Mouse (Mus musculus) ovary, postnatal 10 days (tissue): ENCODE results near the gene Npr1.

Experiments used
- DNase-seq: peaks from one replicate; pipeline ENCODE4 v3.0.0; 2022; ENCODE audit warnings: low spot score

Gene Npr1

DNA sequence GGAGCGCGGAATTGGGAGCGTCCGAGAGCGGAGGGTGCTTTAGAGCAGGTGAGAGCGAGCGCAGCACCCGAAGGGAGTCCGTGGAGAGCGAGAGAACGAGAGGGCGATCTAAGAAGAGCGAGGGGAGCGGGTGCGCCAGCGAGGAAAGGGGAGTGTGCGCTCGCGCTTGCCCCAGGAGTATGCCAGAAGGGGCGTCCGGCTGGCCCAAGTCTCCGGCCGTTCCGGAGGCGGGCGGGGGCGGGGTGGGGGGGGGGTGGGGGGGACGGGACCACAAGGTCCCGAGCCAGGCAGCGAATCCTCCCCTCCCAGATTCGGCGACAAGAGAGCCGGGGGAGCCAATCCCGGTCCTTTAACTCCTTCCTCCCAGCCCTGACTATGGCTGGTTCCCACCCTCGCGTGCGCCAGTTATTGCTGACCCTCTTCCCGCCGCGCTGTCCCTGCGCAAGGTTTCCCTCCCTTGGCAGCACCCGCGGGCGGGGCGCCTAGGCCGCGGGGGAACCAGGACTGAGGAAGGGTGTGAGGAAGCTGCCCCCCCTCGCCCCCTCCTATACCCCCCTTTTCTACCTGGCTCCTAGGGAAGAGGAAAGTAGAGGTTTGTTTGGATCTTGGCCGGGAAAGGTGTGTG is at the start of gene Npr1:
TSS of gene Npr1 (minus strand) at position 181 of the 625 bp plus-strand sequence.
- peak; percentile 21 for DNase-seq

DNA sequence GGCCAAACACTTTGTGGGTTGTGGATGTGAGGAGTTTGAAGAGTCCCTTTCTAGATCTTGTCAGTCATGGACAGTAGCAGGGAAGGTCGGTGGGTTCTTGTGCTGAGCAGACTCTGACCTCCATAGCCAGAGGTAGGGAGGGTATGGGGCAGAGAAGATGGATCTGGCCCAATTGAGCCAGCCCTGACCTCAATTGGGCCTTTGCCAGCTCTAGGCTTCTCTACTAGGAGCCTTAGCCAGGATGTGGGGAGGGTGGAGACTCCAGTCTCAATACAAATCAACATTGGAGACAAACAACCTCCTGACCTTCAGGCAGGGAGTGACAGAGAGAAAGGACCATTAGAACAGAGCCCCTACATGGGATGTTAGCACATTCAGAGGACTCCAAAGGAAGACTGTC is 49.6 kb upstream of the Npr1 start:
- DNase-seq = no peak

DNA sequence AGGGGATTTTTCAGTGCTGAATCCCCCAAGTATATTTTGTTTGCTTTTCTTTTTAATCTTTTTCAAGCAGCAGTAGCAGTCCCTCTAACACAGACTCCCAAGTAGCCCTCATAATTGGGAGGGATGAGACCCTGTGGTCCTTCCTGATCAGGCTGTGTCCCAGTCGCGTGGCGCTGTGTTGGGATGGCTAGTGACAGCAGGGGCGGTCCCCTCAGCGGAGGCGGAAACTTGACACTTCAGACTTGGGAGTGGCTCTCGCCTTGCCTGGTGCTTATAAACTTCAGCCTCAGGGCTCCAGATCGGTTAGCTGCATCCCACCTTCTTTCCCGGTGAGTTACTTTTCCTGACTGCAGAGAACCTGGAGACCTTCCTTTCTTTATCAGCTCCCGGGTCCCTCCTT is 49.0 kb upstream of the Npr1 start:
- no peak for DNase-seq

DNA sequence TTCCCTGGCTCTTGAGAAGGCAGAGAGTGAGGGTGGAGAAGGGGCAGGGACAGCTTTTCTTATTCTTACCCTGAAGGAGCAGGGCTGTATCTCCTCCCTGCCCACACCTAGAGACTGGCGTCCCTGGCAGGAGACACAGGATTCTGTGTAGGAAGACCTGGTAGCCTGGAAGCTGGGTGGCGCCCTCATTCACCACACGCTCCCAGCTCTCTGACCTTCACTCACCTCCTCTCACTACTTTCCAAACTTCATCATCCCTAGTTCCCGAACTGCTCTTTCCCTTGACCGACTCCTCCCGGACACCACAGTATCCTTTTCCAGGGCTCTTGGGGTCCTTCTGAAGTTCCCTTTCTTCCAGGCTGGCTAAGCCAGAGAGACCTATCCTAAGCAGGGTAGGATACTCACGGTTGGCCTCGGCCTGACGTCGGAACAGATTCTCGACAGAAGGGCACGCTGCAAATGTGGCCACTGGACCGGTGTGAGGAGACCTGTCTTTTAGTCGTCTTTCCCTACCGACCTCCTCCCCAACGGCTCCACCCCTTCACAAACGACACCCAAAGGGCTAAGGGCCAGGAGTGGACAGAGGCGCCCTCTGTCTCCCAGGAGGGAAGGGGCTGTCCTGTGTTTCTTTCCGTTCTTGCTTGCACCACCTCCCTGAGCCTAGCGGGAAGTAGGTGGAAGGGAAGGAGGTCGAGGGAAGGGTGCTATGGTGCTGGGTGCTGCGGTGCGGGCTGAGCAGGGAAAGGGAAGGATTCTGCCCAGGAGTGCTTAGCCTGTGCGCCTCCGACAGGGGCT is 48.3 kb upstream of the Npr1 start, which contains the start of the genes S100a1 and S100a13:
TSS of gene S100a1 (minus strand) at position 597 of the 795 bp plus-strand sequence.
TSS of gene S100a13 (plus strand) at position 640 of the 795 bp plus-strand sequence.
- DNase-seq = no peak

DNA sequence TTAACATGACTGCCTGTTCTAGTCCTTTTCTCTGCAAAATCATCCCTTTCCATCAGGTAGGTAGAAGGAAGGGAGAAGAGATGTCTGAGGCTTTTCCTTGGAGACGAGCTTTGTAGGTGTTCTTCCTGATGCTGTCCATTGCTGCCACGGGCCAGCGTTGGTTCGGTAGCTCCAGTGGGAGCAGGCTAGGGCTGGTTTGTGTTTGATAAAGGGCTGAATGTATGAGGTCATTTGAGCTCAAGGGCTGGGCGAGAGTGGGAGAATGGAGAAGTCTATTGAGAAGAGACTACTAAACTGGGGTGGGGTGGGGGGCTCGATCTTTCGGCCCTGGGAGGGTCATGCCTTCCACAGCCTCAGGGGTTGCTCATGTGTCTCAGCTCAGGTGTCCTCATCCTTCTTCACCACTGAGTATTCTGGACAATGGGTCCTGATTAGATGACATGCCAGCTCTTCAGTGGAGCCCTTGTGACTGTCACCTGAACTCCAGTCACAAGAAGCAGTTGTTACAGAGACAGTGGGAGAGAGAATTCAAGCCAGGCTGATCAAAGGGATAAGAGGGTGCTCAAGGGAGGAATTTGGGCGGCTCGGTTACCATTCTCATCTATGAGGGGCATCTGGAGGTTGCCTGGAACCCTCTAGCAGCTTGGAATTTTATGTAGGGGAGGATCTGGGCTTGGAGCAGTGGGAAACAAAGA is 47.4 kb upstream of the Npr1 start:
- DNase-seq = no peak

DNA sequence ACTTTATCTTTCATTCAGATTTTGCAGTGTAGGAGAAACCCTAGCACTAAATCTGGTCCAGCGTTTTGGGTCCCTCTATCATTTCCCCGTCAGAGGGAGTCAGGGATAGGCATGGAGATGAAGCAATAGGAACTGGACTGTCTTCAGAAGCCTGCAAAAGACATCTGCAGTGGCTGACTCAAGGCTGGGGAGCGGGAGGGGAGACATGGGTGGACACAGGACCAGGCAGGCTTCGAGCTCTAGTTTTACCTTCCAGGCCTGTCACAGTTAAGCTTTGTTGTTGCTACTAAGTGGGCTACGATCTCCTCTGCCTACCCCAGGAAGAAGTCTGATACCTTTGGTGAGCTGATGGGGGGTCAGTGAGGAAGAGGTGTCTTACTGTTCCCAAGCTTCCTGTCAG is 46.6 kb upstream of the Npr1 start:
- no peak for DNase-seq

DNA sequence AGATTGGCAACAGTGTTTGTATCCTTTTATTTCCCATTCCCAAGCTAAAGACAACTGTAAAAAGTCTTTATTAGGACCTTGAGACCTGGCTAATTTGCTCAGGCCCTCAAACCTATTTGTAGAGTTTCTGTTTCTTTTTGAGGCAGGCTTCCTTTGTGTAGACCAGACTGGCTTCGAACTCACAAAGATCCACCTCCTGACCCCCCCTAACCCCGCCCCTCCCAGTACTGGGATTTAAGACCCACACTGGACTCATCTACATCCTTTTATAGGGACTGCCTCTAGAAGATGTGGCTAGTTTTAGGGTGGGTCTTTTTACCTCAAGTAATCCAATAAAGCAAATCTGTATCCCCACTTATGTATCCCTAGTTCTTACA is 44.1 kb upstream of the Npr1 start:
- no peak for DNase-seq

DNA sequence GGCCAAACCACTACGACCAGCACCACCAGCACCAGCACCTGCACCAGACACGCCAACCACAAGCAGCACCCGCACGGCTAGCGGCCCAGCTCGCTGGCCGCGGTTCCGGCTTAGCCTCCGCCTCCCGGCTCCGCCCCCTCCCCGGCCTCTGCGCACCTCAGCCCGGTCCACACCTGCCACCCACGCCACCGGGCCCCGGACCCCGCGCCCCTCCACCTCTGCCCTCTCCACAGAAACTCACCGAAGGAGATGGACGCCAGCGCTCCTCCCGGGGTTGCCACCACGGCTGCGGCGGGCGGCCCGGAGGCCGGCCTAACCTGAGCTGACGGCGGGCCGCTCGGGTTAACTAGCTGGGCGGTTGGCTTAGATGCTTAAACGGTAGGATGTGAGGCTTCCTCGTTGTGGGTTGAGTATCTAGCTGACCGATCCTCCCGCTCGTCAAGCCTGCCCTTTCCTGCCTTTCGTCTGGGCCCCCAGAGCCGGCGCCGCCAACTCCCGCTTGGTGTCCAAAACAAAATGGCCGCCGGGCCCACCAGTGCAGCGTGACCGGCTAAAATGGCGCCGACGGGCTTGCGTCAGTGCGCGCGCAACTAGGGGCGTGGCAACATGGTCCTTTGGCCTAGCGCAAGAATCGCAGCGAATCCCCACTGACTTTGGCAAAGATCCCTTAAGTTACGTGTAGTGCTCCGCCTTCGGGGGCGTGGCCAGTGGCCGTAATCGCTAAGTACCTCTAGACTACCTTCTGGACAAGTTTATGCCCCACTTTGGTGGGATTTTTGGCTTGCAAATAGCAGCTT is 43.5 kb upstream of the Npr1 start, which contains the start of gene Chtop:
TSS of gene Chtop (minus strand) at position 549 of the 797 bp plus-strand sequence.
- peak; percentile 98 for DNase-seq

DNA sequence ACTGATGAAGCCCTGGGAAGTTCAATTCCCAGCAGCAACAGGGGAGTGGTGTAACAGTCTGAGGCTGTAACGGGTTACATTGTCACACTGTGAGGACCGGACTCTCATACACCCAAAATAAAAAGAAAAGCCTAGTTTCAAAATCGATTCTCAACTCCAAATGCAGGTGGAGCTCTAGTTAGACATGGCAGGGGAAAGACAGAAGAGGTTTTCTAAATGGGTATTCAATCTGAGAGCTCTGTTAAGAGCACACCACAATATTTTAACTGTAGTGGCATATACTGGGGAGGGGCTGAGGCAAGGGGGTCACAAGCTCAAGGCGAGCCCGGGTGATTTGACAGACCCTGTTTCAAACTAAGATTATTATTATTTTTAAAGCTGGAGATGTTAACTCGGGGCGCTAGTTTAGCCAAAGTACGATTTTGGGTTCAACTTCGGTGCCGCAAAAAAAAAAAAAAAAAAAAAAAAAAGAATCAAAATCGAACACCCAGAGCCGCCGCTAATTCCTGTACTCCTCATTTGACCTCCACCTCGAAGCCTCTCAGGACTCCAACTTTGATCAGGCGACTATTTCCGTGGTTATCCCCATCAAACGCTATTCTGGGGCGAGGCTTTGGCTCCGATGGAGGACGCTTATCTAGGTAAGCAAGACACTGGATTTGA is 42.8 kb upstream of the Npr1 start:
- DNase-seq = no peak

DNA sequence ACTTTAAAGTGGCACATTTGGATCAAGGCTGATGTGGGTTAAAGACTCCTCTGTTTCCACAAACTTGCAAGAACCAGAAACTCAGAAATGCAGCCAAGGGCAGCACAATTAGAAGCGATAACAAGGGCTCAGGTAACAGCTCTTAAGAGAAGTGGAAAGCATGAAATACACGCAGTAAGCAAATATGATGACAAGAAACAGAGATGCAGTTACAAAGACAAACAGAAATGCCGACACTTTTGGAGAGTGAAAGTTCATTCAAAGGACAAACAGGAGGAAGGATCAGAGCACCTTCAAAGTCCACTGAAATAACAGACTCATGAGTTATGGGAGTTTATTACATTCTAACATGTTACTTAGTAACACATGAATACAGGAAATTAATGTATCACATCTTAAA is 40.7 kb upstream of the Npr1 start:
- DNase-seq = no peak

DNA sequence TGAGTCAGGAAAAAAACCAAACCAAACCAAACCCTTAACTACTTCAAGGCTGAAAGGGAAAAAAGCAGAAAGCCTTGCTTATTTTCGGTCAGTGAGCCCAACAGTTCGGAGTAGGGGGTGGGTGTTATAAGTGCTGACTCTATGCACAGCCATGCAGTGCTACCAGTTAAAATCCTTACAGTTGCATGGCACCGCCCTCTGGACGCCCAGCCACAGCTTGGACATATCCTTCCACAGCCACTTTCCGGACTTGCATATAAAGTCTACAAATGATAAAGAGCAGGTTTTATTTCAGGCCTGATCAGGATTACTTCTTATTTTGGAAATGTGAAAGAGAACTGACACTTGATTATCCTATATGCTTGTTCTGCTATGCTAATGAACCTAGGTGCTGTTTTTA is 39.5 kb upstream of the Npr1 start:
- DNase-seq = no peak

DNA sequence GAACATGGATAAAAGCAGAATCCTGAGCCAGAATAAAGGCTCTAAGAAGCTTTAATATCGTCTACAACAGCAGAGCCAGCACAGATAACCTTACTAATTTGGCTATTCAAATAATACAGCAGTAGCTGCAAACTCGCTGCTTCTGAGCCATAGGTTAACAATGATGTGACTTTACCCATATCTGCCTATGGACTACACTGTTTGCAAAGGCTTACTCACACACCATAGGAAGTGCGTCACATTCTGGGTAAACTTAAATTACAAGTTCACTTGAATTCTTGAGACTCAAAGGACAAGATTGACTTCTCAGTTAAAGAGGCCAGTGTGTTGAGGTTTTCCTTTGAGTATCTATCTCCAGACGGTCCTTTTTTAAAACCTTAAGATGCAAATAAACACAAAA is 37.8 kb upstream of the Npr1 start:
- no peak for DNase-seq

DNA sequence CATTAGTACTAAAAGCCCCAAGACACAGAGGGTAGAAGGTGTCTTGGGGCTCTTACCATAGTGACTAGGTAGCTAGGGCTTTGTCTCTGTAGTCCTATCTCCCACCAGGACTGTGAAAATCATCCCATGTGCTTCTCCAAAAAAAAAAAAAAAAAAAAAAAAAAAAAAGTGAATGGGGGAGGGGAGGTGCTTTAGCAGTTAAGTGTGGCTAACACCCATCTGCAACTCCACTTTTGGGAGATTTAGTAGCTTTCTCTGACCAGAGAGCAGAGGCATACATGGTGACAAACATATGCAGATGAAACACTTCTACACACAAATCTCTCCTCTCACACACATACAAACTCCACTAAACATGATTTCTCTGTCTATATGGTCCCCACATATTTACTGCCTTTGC is 31.9 kb upstream of the Npr1 start:
- no peak for DNase-seq

DNA sequence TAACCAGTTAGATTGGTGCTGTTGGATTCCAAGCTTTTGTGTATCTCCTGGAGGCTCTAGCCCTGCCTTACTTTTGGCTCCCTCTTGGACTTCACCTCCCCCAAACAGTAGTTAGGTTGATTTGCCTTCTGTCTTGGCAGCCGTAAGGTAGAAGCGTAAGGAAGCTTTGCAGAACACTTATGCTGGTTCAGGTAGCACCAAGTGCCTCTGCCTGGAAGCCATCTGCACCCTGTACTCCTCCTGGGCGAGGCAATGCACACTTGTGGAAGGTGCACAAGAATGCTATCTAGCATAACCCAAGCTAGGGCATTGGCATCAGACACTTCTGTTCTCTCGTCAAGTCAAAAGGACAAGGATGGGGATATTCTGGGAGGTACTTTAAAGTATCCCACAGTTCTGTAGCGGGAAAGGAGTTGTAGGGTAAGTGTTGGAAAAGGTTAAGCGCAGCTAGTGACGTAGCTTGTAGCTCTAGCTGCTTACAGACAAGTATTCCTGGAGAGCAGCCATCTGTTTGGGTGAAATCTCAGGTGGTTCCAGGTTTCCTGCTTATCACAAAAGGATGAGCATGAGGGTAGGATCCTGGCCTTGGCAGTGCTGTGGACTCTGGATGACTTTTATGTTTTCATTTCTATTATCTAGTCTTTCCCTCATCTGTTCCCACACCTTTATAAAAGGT is 30.3 kb upstream of the Npr1 start:
- DNase-seq = no peak

DNA sequence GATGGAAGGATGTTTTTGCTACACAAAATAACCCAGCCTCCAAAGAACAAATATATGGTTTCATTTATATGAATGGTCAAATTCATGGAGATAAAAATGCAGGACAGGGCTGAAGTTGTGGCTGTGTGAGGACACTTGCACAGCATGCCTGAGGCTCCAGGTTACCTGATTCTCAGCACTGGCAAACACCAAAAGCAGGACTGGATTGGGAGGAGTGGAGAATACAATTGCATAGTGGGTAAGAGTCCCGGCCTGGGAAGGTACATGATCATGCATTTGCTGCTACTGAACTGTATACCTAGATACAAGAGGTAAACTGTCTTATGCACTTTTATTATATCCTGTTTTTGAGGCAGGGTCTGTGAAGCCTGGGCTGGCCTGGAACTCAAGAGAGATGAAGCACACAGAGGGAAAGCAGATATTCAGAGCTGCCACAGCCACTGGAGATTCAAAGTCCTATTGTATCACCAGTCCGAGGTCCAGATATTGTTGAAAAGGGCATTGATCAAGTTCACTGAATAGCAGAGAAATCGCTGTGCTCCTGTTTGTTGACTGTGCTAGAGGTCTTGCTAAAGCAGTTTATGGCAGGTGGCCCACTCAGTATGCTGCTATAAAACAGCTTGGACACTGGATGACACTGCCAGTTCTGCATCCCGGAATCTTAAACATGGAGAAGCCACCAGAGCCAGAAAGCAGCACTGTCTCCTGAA is 28.3 kb upstream of the Npr1 start:
- DNase-seq = no peak

DNA sequence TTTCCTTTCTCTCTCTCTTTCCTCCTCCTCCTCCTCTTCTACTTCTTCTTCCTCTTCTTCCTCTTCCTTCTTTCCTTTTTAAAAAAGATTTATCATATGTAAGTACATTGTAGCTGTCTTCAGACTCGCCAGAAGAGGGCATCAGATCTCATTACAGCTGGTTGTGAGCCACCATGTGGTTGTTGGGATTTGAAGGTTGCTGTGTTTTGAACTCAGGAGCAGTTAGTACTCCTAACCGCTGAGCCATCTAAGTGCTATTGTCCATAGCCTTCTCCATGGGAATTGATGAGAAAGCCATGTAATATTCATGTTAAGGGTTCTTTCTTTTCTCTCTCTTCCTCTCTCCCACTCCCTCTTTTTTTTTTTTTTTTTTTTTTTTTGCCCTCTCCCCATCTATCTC is 25.7 kb upstream of the Npr1 start:
- DNase-seq = no peak

DNA sequence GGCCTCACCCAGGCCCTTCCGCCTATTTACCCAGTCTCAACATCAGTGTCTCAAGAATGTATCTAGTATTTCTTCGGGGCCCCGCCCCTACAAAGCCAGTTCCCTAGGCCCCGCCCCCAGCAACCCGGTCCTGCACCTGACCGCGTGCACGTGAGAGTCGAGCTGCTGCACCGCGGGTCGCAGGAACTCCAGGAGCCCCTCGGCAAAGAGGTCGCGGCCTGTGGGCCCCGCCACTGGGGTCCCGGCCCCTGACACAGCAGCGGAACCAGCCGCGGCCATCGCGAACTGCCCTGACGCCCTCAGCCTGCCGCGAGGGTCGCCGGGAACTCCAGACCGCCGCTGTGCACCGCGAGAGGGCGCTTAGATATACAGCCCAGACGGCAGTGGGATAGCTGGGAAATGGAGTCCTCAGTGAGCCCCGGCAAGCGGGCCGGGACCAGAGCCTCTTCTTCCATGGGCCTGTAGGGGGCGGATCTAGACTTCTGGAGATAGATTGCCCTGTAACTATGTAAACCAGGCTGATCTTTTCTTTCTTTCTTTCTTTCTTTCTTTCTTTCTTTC is 25.1 kb upstream of the Npr1 start, which contains the start of gene Snapin:
TSS of gene Snapin (minus strand) at position 338 of the 561 bp plus-strand sequence.
- DNase-seq = peak; percentile 88

DNA sequence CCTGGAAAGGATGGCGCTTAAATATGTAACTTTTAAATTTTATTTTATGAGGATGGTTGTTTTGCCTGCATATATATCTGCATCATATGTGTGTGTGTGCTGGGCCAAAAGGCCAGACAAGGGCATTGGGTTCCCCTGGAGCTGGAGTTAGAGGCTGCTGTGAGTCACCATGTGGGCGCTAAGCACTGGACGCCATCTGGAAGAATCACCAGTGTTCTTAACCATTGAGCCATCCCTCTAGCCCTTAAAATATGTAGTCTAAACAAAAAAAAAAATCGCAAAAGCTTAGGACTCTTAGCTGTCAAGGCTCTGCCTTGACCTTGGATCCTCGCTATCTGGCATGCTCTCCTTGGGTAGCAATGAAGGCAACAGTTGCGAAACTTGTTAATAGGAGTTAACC is 22.9 kb upstream of the Npr1 start:
- DNase-seq = no peak

DNA sequence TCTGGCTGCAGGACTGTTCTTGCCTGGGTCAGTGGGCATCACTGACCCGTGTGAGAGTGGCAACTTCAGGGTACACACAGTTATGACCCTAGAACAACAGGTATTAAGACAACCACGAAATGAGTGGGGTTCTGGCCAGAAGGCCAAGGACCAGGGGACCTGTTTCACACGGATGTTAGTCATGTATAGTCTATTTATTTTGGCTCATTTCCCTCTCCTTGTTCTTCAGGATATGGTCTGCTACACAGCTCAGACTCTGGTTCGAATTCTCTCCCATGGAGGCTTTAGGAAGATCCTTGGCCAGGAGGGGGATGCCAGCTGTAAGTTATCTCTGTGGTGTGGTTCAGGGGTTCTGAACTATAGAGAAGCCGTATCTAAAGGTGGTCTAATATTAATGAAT is 21.3 kb upstream of the Npr1 start:
- DNase-seq = no peak
